Mouse (Mus musculus): ENCODE measurements around the gene AC141477.1. TPM values are rescaled to one million over a fixed set of nuclear protein-coding genes. Genes with fewer than 3 reads are reported as not detected.

Gene AC141477.1
- total RNA-seq, 1 experiment: not detected

GRCm38 (mm10) chr10:76447406-76448229 is 7.4 kb upstream of the AC141477.1 start:
- Histone ChIP-seq H3K9ac (ENCODE audit: insufficient read depth, low read depth, low read length, poor library complexity, severe bottlenecking) (no peak overlapping the region), H3K27ac (ENCODE audit: insufficient read depth, low read depth, low read length, poor library complexity, severe bottlenecking) (no peak overlapping the region), H3K36me3 (ENCODE audit: control insufficient read depth, insufficient read depth, low read length, poor library complexity, severe bottlenecking) (no peaks in the 10 kb centered on the region), H3K4me1 (ENCODE audit: control insufficient read depth in 2 of 2, insufficient read depth in 2 of 2, low read length in 2 of 2, poor library complexity in 1 of 2) (peaks cover 0 to 3% of the 10 kb centered on the region in 2 experiments; a peak in 2 of 4 replicates), H3K9me3 (ENCODE audit: control insufficient read depth, insufficient read depth, low read depth, low read length) (no peaks in the 10 kb centered on the region), H3K4me3 (ENCODE audit: insufficient read depth in 1 of 2, low read depth in 1 of 2, low read length in 2 of 2, poor library complexity in 1 of 2, severe bottlenecking in 1 of 2) (no peak overlapping the region)
- DNase-seq (ENCODE audit: low read depth, low spot score): no peak
- in situ Hi-C loops (cut with MboI; ENCODE audit: low sequenced_read_pairs in 2 of 2, unreplicated experiment in 2 of 2): no loop called here
- no peak for TF ChIP-seq ZC3H11A (IDR thresholded peaks at IDR 0.05; ENCODE audit: borderline replicate concordance, low read depth, low read length)
- TF ChIP-seq MAFK (IDR thresholded peaks at IDR 0.05; ENCODE audit: insufficient read depth, low read depth, low read length): no peak
- TF ChIP-seq ZNF384 (IDR thresholded peaks at IDR 0.05; ENCODE audit: low read depth, low read length): no peak
- no peak for TF ChIP-seq CHD2 (IDR thresholded peaks at IDR 0.05; ENCODE audit: low read depth, low read length)
- no peak for TF ChIP-seq HCFC1 (IDR thresholded peaks at IDR 0.05; ENCODE audit: borderline replicate concordance, insufficient read depth, low read length)

DNA sequence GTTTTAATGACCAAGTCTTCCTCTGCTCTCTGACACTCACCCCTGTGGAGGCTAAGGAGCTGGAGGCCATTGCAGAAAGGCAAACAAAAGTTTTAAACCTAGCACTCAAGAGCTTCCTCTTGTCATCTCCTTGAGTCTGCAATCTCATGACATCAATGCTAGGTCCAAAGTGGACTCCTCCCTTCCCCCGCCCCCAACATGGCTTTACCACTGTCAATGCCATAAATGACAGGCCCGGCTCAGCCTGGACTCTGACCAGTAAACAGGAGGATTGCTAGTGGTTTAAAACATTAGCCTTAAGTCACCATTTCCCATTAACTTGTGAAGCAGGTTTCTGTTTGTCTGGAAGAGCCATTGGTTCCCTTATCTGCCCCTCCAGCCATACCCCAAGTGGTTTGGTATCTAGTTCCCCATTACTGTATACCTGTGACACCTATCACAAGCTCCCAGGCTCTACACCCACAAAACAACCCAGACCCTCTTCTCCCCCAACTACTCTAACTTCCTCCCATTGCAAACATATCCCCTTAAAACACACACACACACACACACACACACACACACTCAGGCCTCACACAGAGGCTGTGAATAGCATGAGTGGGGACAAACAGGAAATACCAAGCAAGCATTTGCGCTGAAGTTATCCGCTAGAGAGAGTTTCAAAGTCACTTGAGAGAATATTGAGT is 5.9 kb upstream of the AC141477.1 start:
- H3K9ac ChIP-seq (ENCODE audit: insufficient read depth, low read depth, low read length, poor library complexity, severe bottlenecking): no peak overlapping the region
- DNase-seq (ENCODE audit: low read depth, low spot score): no peak
- H3K27ac ChIP-seq (ENCODE audit: insufficient read depth, low read depth, low read length, poor library complexity, severe bottlenecking): no peak overlapping the region
- H3K36me3 ChIP-seq (ENCODE audit: control insufficient read depth, insufficient read depth, low read length, poor library complexity, severe bottlenecking): peaks cover 3% of the 10 kb centered on the region; the same call in 1 of the 2 replicates
- in situ Hi-C loops (cut with MboI; ENCODE audit: low sequenced_read_pairs in 2 of 2, unreplicated experiment in 2 of 2): no loop called here
- H3K4me3 ChIP-seq (ENCODE audit: insufficient read depth in 1 of 2, low read depth in 1 of 2, low read length in 2 of 2, poor library complexity in 1 of 2, severe bottlenecking in 1 of 2): no peak overlapping the region
- peaks cover 3 to 8% of the 10 kb centered on the region in 2 experiments; a peak in 2 of 4 replicates for H3K4me1 ChIP-seq (ENCODE audit: control insufficient read depth in 2 of 2, insufficient read depth in 2 of 2, low read length in 2 of 2, poor library complexity in 1 of 2)
- H3K9me3 ChIP-seq (ENCODE audit: control insufficient read depth, insufficient read depth, low read depth, low read length): no peaks in the 10 kb centered on the region
- TF ChIP-seq HCFC1 (IDR thresholded peaks at IDR 0.05; ENCODE audit: borderline replicate concordance, insufficient read depth, low read length) (no peak), ZNF384 (IDR thresholded peaks at IDR 0.05; ENCODE audit: low read depth, low read length) (no peak), MAFK (IDR thresholded peaks at IDR 0.05; ENCODE audit: insufficient read depth, low read depth, low read length) (no peak), ZC3H11A (IDR thresholded peaks at IDR 0.05; ENCODE audit: borderline replicate concordance, low read depth, low read length) (no peak), CHD2 (IDR thresholded peaks at IDR 0.05; ENCODE audit: low read depth, low read length) (no peak)

DNA sequence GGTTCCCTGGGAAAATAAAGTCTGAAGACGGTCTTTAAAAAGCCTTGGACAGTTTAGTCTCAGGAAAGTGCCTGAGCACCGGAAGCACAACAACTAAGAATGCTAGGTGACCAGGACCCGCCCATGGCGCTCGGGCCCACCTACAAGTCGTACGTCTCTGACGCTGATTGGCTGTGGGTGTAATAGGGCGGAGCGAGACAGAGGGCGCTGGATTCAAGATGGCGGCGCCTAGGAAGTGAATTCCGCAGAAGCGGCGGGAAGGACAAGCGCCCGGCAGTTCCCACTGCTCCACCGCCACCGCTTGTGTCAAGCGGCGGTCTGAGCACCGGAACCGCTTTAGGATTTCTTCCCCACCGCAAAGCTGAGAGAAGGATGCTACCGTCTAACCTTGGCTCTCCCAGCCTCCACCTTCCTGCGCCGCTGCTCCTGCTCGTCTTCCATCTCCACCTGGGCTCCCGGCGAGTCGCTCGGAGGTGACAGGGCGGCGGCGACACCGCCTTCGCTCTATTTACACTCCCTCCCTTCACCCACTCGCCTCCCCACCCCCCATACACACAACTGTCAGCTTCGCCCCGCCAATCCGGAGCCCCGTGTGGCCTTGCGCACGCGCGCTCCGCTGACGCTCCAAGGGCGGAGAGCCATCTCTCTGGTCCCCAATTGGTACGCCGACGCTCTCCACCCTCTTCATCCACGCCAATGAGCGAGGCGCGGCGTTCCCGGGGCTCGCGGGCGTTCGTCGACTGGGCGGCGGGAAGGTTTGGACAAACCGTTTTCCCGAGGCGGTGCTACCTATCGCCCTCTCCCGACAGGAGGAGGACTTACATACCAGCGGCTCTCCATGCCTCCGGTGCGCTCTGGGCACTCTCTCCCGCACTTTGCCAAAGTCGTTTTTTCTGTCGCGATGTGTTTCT is 2.2 kb upstream of the AC141477.1 start, which contains the start of gene Pcnt:
Gene Pcnt, minus strand, starts transcription at position 609 of the 911 bp plus-strand sequence.
- DNase-seq (ENCODE audit: low read depth, low spot score): peak; percentile 96
- peak within 1 kb of the TSS; percentile 98 for H3K9ac ChIP-seq (ENCODE audit: insufficient read depth, low read depth, low read length, poor library complexity, severe bottlenecking)
- peaks cover 3 to 19% of the 10 kb centered on the region in 2 experiments; a peak in 3 of 4 replicates for H3K4me1 ChIP-seq (ENCODE audit: control insufficient read depth in 2 of 2, insufficient read depth in 2 of 2, low read length in 2 of 2, poor library complexity in 1 of 2)
- TF ChIP-seq HCFC1 (IDR thresholded peaks at IDR 0.05; ENCODE audit: borderline replicate concordance, insufficient read depth, low read length) (peak; percentile 69; the same call in 1 of the 2 replicates), ZC3H11A (IDR thresholded peaks at IDR 0.05; ENCODE audit: borderline replicate concordance, low read depth, low read length) (no peak), CHD2 (IDR thresholded peaks at IDR 0.05; ENCODE audit: low read depth, low read length) (peak; percentile 95), ZNF384 (IDR thresholded peaks at IDR 0.05; ENCODE audit: low read depth, low read length) (no peak)
- in situ Hi-C loops (cut with MboI; ENCODE audit: low sequenced_read_pairs in 2 of 2, unreplicated experiment in 2 of 2): no loop called here
- H3K9me3 ChIP-seq (ENCODE audit: control insufficient read depth, insufficient read depth, low read depth, low read length): no peaks in the 10 kb centered on the region
- peak within 1 kb of the TSS; percentile 94 to 96 for H3K4me3 ChIP-seq (ENCODE audit: insufficient read depth in 1 of 2, low read depth in 1 of 2, low read length in 2 of 2, poor library complexity in 1 of 2, severe bottlenecking in 1 of 2)
- H3K27ac ChIP-seq (ENCODE audit: insufficient read depth, low read depth, low read length, poor library complexity, severe bottlenecking): peak within 1 kb of the TSS; percentile 98
- H3K36me3 ChIP-seq (ENCODE audit: control insufficient read depth, insufficient read depth, low read length, poor library complexity, severe bottlenecking): peaks cover 13% of the 10 kb centered on the region

All from ES-E14 (cell line).